Mouse (Mus musculus) neural tube, embryonic 11.5 days (tissue): ENCODE results near the gene Ak1. TPM values are rescaled to one million over a fixed set of nuclear protein-coding genes. Genes with fewer than 3 reads are reported as not detected.

Experiments
- ATAC-seq: fragments of 200-750 bp; cut with Nextera tagmentation; 2 replicates; pipeline ENCODE4 v1.8.0; 2017; ENCODE audit warnings: moderate number of reproducible peaks, mild to moderate bottlenecking, moderate TSS enrichment, moderate library complexity; ENCODE audit not compliant: insufficient read depth, low FRiP score, low TSS enrichment
- DNase-seq: peaks from one replicate; pipeline ENCODE4 v3.0.0-alpha.2; 2015; ENCODE audit warnings: low spot score
- H3K27ac ChIP-seq: fragments of 300-500 bp; sonication (generic); 2 replicates; pipeline ENCODE4 v1.5.1; 2014; ENCODE audit warnings: low read depth, mild to moderate bottlenecking, low read length
- H3K27me3 ChIP-seq: fragments of 300-500 bp; sonication (generic); 2 replicates; pipeline ENCODE4 v1.6.1; 2014; ENCODE audit warnings: mild to moderate bottlenecking, low read length, mixed read lengths; ENCODE audit not compliant: control insufficient read depth, insufficient read depth
- H3K36me3 ChIP-seq: fragments of 300-500 bp; sonication (generic); 2 replicates; pipeline ENCODE4 v1.6.1; 2014; ENCODE audit warnings: mild to moderate bottlenecking, low read length, moderate library complexity, mixed read lengths; ENCODE audit not compliant: control insufficient read depth, insufficient read depth
- H3K4me1 ChIP-seq: fragments of 300-500 bp; sonication (generic); 2 replicates; pipeline ENCODE4 v1.6.1; 2014; ENCODE audit warnings: low read length, mixed read lengths; ENCODE audit not compliant: control insufficient read depth, insufficient read depth
- H3K4me2 ChIP-seq: fragments of 300-500 bp; sonication (generic); 2 replicates; pipeline ENCODE4 v1.6.1; 2014; ENCODE audit warnings: low read depth, mild to moderate bottlenecking, moderate library complexity
- H3K4me3 ChIP-seq: fragments of 300-500 bp; sonication (generic); 2 replicates; pipeline ENCODE4 v1.5.1; 2014; ENCODE audit warnings: low read depth, low read length
- H3K9ac ChIP-seq: fragments of 300-500 bp; sonication (generic); 2 replicates; pipeline ENCODE4 v1.6.1; 2014; ENCODE audit warnings: mild to moderate bottlenecking, low read length
- H3K9me3 ChIP-seq: fragments of 300-500 bp; sonication (generic); 2 replicates; pipeline ENCODE4 v1.6.1; 2016; ENCODE audit warnings: low read length; ENCODE audit not compliant: control insufficient read depth
- WGBS: fragments of 180-500 bp; shearing (Covaris S2); extraction: QIAGEN DNeasy Blood & Tissue Kit; methylation state at CpG from one replicate; pipeline ENCODE4 v1.1.7; 2014; 5-methylcytosine and 5-hydroxymethylcytosine counted together
- polyA plus RNA-seq: library from polyadenylated mRNA; unstranded; fragments of >200 nt; fragmentation: Nextera tagmentation; extraction: Ambion mirVana; gene quantifications from 2 replicates; pipeline ENCODE4 v1.2.1, GENCODE M21; 2014

The Ak1 gene
- polyA plus RNA-seq, 1 experiment from 2014 or later: 33.0 TPM

DNA sequence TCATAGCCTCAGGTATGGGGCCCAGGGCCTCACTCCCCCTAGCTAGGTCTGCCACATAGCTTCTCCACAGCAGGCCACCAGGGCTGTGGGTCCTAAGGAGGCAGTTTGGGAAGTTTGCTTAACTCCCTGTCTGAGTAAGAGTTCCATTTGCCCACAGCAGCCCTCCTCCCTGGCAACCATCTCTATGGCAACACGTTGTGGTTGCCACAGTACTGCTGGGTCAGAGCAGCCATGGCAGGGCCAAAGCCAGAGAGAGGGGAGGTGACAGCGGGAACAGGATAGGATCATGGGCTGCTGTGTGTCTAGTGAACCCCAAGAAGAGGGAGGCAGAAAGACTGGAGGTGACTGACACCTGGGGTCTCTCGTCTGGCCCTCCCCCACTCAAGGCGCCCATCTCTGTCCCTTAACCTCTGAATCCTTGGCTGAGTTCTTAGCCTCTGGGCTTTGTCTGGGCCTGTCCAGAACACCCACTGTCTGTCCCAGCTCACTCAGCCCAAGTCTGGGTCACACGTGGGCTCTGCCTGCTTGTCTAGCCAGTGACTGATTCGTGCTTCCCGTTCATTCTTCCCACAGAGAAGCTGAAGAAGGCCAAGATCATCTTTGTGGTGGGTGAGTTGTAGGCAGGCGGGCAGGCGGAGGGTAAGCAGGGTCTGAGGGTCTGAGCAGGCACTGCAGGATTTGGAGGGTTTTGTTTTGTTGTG lies 7.9 kb downstream of the Ak1 start:
- Histone ChIP-seq H3K4me2 (peak overlapping the region; percentile 17), H3K4me3 (no peak overlapping the region), H3K36me3 (no peaks in the 10 kb centered on the region), H3K27ac (peak overlapping the region; percentile 60; the same call in 1 of the 2 replicates), H3K9ac (peak overlapping the region; percentile 35; the same call in 1 of the 2 replicates), H3K27me3 (no peaks in the 10 kb centered on the region), H3K4me1 (peaks cover 35% of the 10 kb centered on the region), H3K9me3 (no peaks in the 10 kb centered on the region)
- DNase-seq (peak; percentile 79), ATAC-seq (peak; percentile 73; the same call in 1 of the 2 replicates)
- 36% methylated on average over 9 of the region's 9 CpGs for WGBS

- 83% methylated on average over 7 of the region's 9 CpGs for WGBS
- DNase-seq (no peak), ATAC-seq (no peak)
- Histone ChIP-seq H3K9me3 (no peaks in the 10 kb centered on the region), H3K4me1 (peaks cover 29% of the 10 kb centered on the region), H3K36me3 (no peaks in the 10 kb centered on the region), H3K4me2 (no peak overlapping the region), H3K27ac (no peak overlapping the region), H3K4me3 (no peak overlapping the region), H3K9ac (no peak overlapping the region), H3K27me3 (no peaks in the 10 kb centered on the region)
These were observed 8.5 kb downstream of the Ak1 start for GRCm38 (mm10) chr2:32630036-32630435.

GRCm38 (mm10) chr2:32631046-32631445 lies 9.5 kb downstream of the Ak1 start:
- 91% methylated on average over 10 of the region's 10 CpGs for WGBS
- Histone ChIP-seq H3K36me3 (no peaks in the 10 kb centered on the region), H3K4me2 (no peak overlapping the region), H3K27ac (no peak overlapping the region), H3K4me1 (peaks cover 19% of the 10 kb centered on the region), H3K4me3 (no peak overlapping the region), H3K9me3 (no peaks in the 10 kb centered on the region), H3K27me3 (no peaks in the 10 kb centered on the region), H3K9ac (no peak overlapping the region)
- DNase-seq (no peak), ATAC-seq (no peak)

DNA sequence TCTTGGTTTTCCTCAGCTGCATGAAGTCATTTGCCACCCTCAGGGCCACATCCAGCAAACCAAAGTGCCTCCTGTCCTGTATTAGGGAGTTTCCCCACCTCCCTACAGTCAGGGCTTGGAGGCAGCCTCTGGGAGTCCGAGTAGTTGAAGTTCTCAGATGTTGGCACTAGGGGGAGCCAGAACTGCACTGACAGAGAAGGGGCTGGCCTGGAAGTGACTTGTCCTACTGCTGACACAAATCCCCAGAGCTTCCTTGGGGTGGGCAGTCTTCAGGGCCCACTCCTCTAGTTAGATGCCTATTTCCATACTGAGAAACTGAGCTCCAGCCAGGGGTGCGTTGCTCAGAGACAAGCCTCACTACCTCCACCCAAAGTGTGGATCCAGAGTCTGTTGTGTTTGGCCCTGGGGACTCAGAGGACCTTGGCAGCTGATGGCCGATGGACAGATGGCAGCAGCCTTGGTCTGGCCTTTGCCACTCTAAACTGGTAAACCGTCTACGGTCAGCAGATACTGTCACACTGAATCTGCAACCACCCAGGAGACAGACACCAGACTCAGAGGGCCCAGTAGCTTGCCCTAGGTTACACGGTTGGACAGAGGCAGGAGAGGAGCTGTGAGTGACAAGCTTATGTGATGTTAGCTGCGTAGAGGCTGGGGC lies 10.3 kb downstream of the Ak1 start:
- H3K4me3 ChIP-seq: no peak overlapping the region
- H3K9ac ChIP-seq: no peak overlapping the region
- no peaks in the 10 kb centered on the region for H3K27me3 ChIP-seq
- DNase-seq (peak; percentile 77), ATAC-seq (no peak)
- no peaks in the 10 kb centered on the region for H3K9me3 ChIP-seq
- H3K4me2 ChIP-seq: no peak overlapping the region
- H3K4me1 ChIP-seq: peaks cover 17% of the 10 kb centered on the region
- 58% methylated on average over 7 of the region's 7 CpGs for WGBS
- no peaks in the 10 kb centered on the region for H3K36me3 ChIP-seq
- no peak overlapping the region for H3K27ac ChIP-seq

DNA sequence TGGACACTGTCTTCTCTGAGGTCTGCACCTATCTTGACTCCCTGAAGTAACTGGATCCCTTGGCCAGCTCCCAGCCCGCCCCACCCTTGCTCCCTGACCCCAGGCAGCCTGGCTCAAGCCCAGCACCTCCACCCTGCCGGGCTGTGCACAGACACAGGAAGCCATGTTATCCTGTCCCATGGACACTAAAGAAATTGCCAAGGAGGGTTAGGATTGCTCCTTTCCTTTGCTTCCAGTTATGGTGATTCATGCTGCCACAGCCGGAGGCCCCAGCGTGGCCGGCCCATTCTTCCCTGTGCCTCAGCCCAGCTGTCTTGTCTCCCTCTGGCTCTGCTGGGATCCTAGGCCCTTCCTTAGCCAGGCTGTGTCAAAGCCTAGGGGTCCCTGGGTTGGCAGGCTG lies 12.1 kb downstream of the Ak1 start:
- H3K36me3 ChIP-seq: no peaks in the 10 kb centered on the region
- DNase-seq (no peak), ATAC-seq (no peak)
- H3K4me1 ChIP-seq: peaks cover 19% of the 10 kb centered on the region
- H3K9ac ChIP-seq: no peak overlapping the region
- H3K9me3 ChIP-seq: no peaks in the 10 kb centered on the region
- H3K27me3 ChIP-seq: no peaks in the 10 kb centered on the region
- WGBS: 79% methylated on average over 5 of the region's 5 CpGs
- H3K4me2 ChIP-seq: no peak overlapping the region
- no peak overlapping the region for H3K4me3 ChIP-seq
- H3K27ac ChIP-seq: no peak overlapping the region

- Histone ChIP-seq H3K4me3 (no peak overlapping the region), H3K27ac (no peak overlapping the region), H3K4me2 (no peak overlapping the region), H3K4me1 (peaks cover 10% of the 10 kb centered on the region), H3K27me3 (no peaks in the 10 kb centered on the region), H3K9ac (no peak overlapping the region), H3K36me3 (no peaks in the 10 kb centered on the region), H3K9me3 (no peaks in the 10 kb centered on the region)
- no peak for DNase-seq
- WGBS: 83% methylated on average over 10 of the region's 10 CpGs
- ATAC-seq: no peak
These were observed 12.9 kb downstream of the Ak1 start for GRCm38 (mm10) chr2:32634277-32635105.

- ATAC-seq: no peak
These were observed 15.1 kb downstream of the Ak1 start for GRCm38 (mm10) chr2:32636617-32637016.

DNA sequence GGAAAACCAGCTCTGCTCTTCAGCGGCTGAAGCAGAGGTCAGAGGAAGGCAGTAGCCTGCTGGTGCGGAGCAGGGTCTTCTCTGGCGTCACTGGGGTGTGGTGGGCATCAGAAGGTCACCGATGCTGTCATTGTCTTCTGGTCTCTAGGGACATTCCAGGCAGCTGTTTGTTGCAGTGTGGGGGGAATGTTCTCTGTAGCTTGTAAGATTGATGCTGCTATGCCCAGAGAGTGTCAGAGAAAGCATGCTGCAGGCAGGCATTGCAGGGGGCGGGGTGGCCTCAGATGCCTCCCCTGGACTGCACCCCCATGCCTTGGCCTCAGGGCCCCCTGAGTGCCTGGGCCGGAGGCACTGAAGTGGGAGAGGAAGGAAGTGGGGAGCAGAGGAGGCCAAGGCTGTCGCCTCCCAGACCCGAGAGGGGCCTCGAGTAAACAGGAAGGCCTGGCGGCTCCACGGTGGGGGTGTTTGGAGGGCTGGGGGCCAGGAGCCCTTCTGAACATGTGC lies 16.3 kb downstream of the Ak1 start:
- H3K27me3 ChIP-seq: no peaks in the 10 kb centered on the region
- H3K4me1 ChIP-seq: peaks cover 5% of the 10 kb centered on the region; the same call in 1 of the 2 replicates
- no peaks in the 10 kb centered on the region for H3K36me3 ChIP-seq
- peak overlapping the region; percentile 29; the same call in 1 of the 2 replicates for H3K9ac ChIP-seq
- DNase-seq (peak; percentile 54), ATAC-seq (no peak)
- H3K27ac ChIP-seq: peak overlapping the region; percentile 14; the same call in 1 of the 2 replicates
- H3K9me3 ChIP-seq: no peaks in the 10 kb centered on the region
- H3K4me3 ChIP-seq: no peak overlapping the region
- no peak overlapping the region for H3K4me2 ChIP-seq
- whole genome bisulfite sequencing: 42% methylated on average over 11 of the region's 11 CpGs

More at GRCm38 (mm10) chr2:32636617-32637016, 15.1 kb downstream of the Ak1 start:
- DNase-seq: no peak
- peaks cover 7% of the 10 kb centered on the region; the same call in 1 of the 2 replicates for H3K4me1 ChIP-seq
- H3K4me3 ChIP-seq: no peak overlapping the region
- no peaks in the 10 kb centered on the region for H3K9me3 ChIP-seq
- H3K36me3 ChIP-seq: no peaks in the 10 kb centered on the region
- no peaks in the 10 kb centered on the region for H3K27me3 ChIP-seq
- H3K9ac ChIP-seq: no peak overlapping the region
- no peak overlapping the region for H3K27ac ChIP-seq
- 82% methylated on average over 7 of the region's 7 CpGs for WGBS
- no peak overlapping the region for H3K4me2 ChIP-seq
